Comparison of ENCODE assay signal across 16 mouse cellular contexts in the genomic region with DNA sequence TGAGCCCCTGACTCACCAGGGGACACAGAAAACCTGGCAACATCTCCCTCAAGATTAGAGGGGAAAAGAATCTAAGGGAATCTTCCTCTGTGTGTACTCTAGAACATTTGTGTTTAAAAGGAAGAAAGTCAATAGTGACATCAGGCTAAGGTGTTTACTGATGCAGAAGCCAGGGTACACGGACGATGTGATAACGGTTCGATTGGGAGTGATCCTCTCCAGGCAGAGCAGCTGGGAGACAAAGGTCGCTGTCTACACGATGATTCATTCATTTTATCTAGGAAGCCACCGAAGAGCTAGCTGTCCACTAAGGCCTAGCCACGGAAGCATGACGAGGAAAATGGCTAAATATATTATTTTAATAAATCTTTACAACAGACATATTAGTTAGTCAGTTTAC. TPM values are rescaled to one million over a fixed set of nuclear protein-coding genes. Genes with fewer than 3 reads are reported as not detected.
DNase-seq lines count a peak whose midpoint lies in the region; ATAC-seq and TF ChIP-seq lines count a peak whose summit lies in the region.
"Had no signal": no experiment of that assay in that cellular context is flagged by ENCODE, and none has a peak within 500 bp of the region (broad histone marks: within the 10 kb centered on the region; RNA-seq: fewer than 3 reads in every experiment).

No protein-coding gene starts in this region.

- no peak for TF ChIP-seq CTCF in small intestine, adult 2 months (IDR thresholded peaks at IDR 0.05; ENCODE audit: extremely low read depth, insufficient read length, insufficient replicate concordance, low read depth, low read length)

- peaks cover 11% of the 10 kb centered on the region for H3K36me3 ChIP-seq in heart, embryonic 13.5 days
- H3K36me3 ChIP-seq in heart, embryonic 11.5 days (ENCODE audit: control insufficient read depth, insufficient read depth, low read length), result no peaks in the 10 kb centered on the region
- no peaks in the 10 kb centered on the region for H3K36me3 ChIP-seq in liver, embryonic 16.5 days (ENCODE audit: control insufficient read depth, insufficient read depth)
- H3K36me3 ChIP-seq in liver, embryonic 11.5 days (ENCODE audit: control insufficient read depth, insufficient read depth, low read length), result no peaks in the 10 kb centered on the region
- H3K36me3 ChIP-seq in small intestine, adult 2 months (ENCODE audit: control insufficient read depth, insufficient read depth, low read length), result 0 out of 2 replicates have a peak, but pooled peaks cover 1% of the 10 kb centered on the region
- H3K36me3 ChIP-seq: embryonic facial prominence, embryonic 10.5 days; heart, embryonic 15.5 days; hindbrain, embryonic 13.5 days had no signal

- H3K27ac ChIP-seq in heart, embryonic 13.5 days (replicated peaks), result peak overlapping the region; percentile 91; the same call in 1 of the 2 replicates
- no peak overlapping the region for H3K27ac ChIP-seq in heart, embryonic 11.5 days (ENCODE audit: low read depth, low read length)
- H3K27ac ChIP-seq in liver, embryonic 16.5 days (ENCODE audit: low read length), result no peak overlapping the region
- H3K27ac ChIP-seq in liver, embryonic 11.5 days (ENCODE audit: low read depth, low read length), result no peak overlapping the region
- H3K27ac ChIP-seq in small intestine, adult 2 months (ENCODE audit: insufficient read depth, low read depth, low read length), result peak overlapping the region; percentile 95
- H3K27ac ChIP-seq: embryonic facial prominence, embryonic 10.5 days; forebrain, embryonic 13.5 days; hindbrain, embryonic 13.5 days; hindbrain, postnatal 0 days had no signal

- no peaks in the 10 kb centered on the region for H3K9me3 ChIP-seq in heart, embryonic 13.5 days
- no peaks in the 10 kb centered on the region for H3K9me3 ChIP-seq in heart, embryonic 11.5 days (replicated peaks; ENCODE audit: control insufficient read depth, low read length)
- no peaks in the 10 kb centered on the region for H3K9me3 ChIP-seq in liver, embryonic 16.5 days (replicated peaks; ENCODE audit: control insufficient read depth, low read length)
- no peaks in the 10 kb centered on the region for H3K9me3 ChIP-seq in liver, embryonic 11.5 days (ENCODE audit: control insufficient read depth, low read length)
- H3K9me3 ChIP-seq: embryonic facial prominence, embryonic 10.5 days; forebrain, embryonic 13.5 days; heart, embryonic 15.5 days; hindbrain, embryonic 13.5 days had no signal

- ATAC-seq in heart, embryonic 13.5 days (ENCODE audit: extremely low read depth, insufficient number of reproducible peaks, low FRiP score, low TSS enrichment), result no peak
- ATAC-seq in heart, embryonic 11.5 days (replicated peaks; ENCODE audit: insufficient number of reproducible peaks, low FRiP score, low TSS enrichment), result no peak
- peak; percentile 55 for ATAC-seq in liver, embryonic 16.5 days (ENCODE audit: low read depth)
- no peak for ATAC-seq in liver, embryonic 11.5 days (replicated peaks; ENCODE audit: low FRiP score)
- ATAC-seq: forebrain, embryonic 13.5 days; forebrain, postnatal 0 days; hindbrain, postnatal 0 days had no signal

- DNase-seq in liver, embryonic 11.5 days (ENCODE audit: low spot score), result no peak
- no peak for DNase-seq in layer of hippocampus, postnatal 10 days (ENCODE audit: low spot score in 2 of 2)
- DNase-seq: cerebellum, adult 2 months; cerebellum, postnatal 10 days; forebrain, postnatal 0 days; gastrocnemius, postnatal 14 days; heart, postnatal 14 days had no signal

- no peak overlapping the region for H3K4me2 ChIP-seq in heart, embryonic 13.5 days
- H3K4me2 ChIP-seq in heart, embryonic 11.5 days, result no peak overlapping the region
- H3K4me2 ChIP-seq in liver, embryonic 16.5 days (ENCODE audit: low read depth, low read length), result no peak overlapping the region
- H3K4me2 ChIP-seq in liver, embryonic 11.5 days, result no peak overlapping the region
- H3K4me2 ChIP-seq: forebrain, embryonic 13.5 days; heart, embryonic 15.5 days; hindbrain, embryonic 13.5 days had no signal

- no peaks in the 10 kb centered on the region for H3K27me3 ChIP-seq in heart, embryonic 13.5 days (replicated peaks)
- no peaks in the 10 kb centered on the region for H3K27me3 ChIP-seq in heart, embryonic 11.5 days (ENCODE audit: control insufficient read depth, insufficient read depth, low read length)
- H3K27me3 ChIP-seq in liver, embryonic 16.5 days (ENCODE audit: control insufficient read depth, insufficient read depth, low read depth, low read length), result no peaks in the 10 kb centered on the region
- H3K27me3 ChIP-seq in liver, embryonic 11.5 days (replicated peaks; ENCODE audit: control insufficient read depth, insufficient read depth, low read length), result no peaks in the 10 kb centered on the region
- no peaks in the 10 kb centered on the region for H3K27me3 ChIP-seq in small intestine, adult 2 months (ENCODE audit: control insufficient read depth, insufficient read depth, low read length)
- H3K27me3 ChIP-seq: forebrain, embryonic 13.5 days; heart, embryonic 15.5 days; hindbrain, embryonic 13.5 days had no signal

- 28% methylated on average over 9 of the region's 9 CpGs for WGBS in heart, embryonic 13.5 days
- WGBS in heart, embryonic 11.5 days (ENCODE audit: insufficient replicate concordance), result 27% methylated on average over 9 of the region's 9 CpGs
- WGBS in liver, embryonic 16.5 days (ENCODE audit: insufficient replicate concordance), result 59% methylated on average over 9 of the region's 9 CpGs
- WGBS in liver, embryonic 11.5 days, result 52% methylated on average over 9 of the region's 9 CpGs
- 24% methylated on average over 9 of the region's 9 CpGs for WGBS in small intestine, adult 2 months

- H3K9ac ChIP-seq in heart, embryonic 13.5 days, result no peak overlapping the region
- H3K9ac ChIP-seq in heart, embryonic 11.5 days (ENCODE audit: low read depth, low read length), result no peak overlapping the region
- no peak overlapping the region for H3K9ac ChIP-seq in liver, embryonic 16.5 days (ENCODE audit: low read depth, low read length)
- H3K9ac ChIP-seq in liver, embryonic 11.5 days (ENCODE audit: low read depth, low read length), result no peak overlapping the region
- H3K9ac ChIP-seq: forebrain, embryonic 13.5 days; forebrain, postnatal 0 days; heart, embryonic 15.5 days; hindbrain, embryonic 13.5 days had no signal

- H3K4me1 ChIP-seq in heart, embryonic 13.5 days, result peaks cover 100% of the 10 kb centered on the region
- peaks cover 85% of the 10 kb centered on the region for H3K4me1 ChIP-seq in heart, embryonic 11.5 days (ENCODE audit: control insufficient read depth, insufficient read depth, low read length)
- H3K4me1 ChIP-seq in liver, embryonic 16.5 days (ENCODE audit: control insufficient read depth, low read depth, low read length), result peaks cover 34% of the 10 kb centered on the region
- peaks cover 29% of the 10 kb centered on the region for H3K4me1 ChIP-seq in liver, embryonic 11.5 days (replicated peaks; ENCODE audit: control insufficient read depth, insufficient read depth, low read length)
- peaks cover 32% of the 10 kb centered on the region for H3K4me1 ChIP-seq in small intestine, adult 2 months (ENCODE audit: control insufficient read depth, insufficient read depth, insufficient read length, low read length)
- H3K4me1 ChIP-seq: forebrain, embryonic 13.5 days; hindbrain, embryonic 13.5 days had no signal

- TF ChIP-seq POLR2A in small intestine, adult 2 months (IDR thresholded peaks at IDR 0.05; ENCODE audit: low read depth, low read length), result no peak

- H3K4me3 ChIP-seq in heart, embryonic 13.5 days, result no peak overlapping the region
- no peak overlapping the region for H3K4me3 ChIP-seq in heart, embryonic 11.5 days (ENCODE audit: low read depth, low read length)
- H3K4me3 ChIP-seq in liver, embryonic 16.5 days (ENCODE audit: low read depth, low read length), result no peak overlapping the region
- no peak overlapping the region for H3K4me3 ChIP-seq in liver, embryonic 11.5 days (ENCODE audit: low read depth, low read length)
- no peak overlapping the region for H3K4me3 ChIP-seq in small intestine, adult 2 months (ENCODE audit: low read depth, low read length)
- H3K4me3 ChIP-seq: embryonic facial prominence, embryonic 10.5 days; forebrain, embryonic 13.5 days; heart, embryonic 15.5 days; hindbrain, embryonic 13.5 days had no signal

RNA-seq across cellular contexts. Expression of a gene that starts 44.0 kb away (rescaled TPM):
- polyA plus RNA-seq in heart, embryonic 13.5 days (2015; fragmentation: Nextera tagmentation; extraction: Ambion mirVana), result 29.9 and 30.1 TPM in 2 replicates
- 42.9 and 52.9 TPM in 2 replicates for polyA plus RNA-seq in heart, embryonic 11.5 days (2014; fragmentation: Nextera tagmentation; extraction: Ambion mirVana)
- 3.1 and 3.6 TPM in 2 replicates for polyA plus RNA-seq in liver, embryonic 16.5 days (2015; fragmentation: Nextera tagmentation; extraction: Ambion mirVana)
- 12.8 and 12.9 TPM in 2 replicates for polyA plus RNA-seq in liver, embryonic 11.5 days (2014; fragmentation: Nextera tagmentation; extraction: Ambion mirVana)
- polyA plus RNA-seq in small intestine, adult 2 months (2012; rRNA removed), result 8.8 and 30.5 TPM in 2 replicates
- 1 to 10 TPM; 6.5 to 7.5 TPM for total RNA-seq in layer of hippocampus, postnatal 10 days (2021)

Comparison
In these comparisons a context has a peak if more than half of its experiments do, and no peak if none do; other contexts are left out.
1. H3K27ac ChIP-seq: peak in heart, embryonic 13.5 days (single experiment) and small intestine, adult 2 months (single experiment); none in heart, embryonic 11.5 days (single experiment), liver, embryonic 16.5 days (single experiment) and liver, embryonic 11.5 days (single experiment).